Mouse (Mus musculus) thymus, postnatal 14 days (tissue): ENCODE results near the gene Lrrc75a.

Experiments
- DNase-seq: peaks from one replicate; pipeline ENCODE4 v3.0.0; 2021

Lrrc75a gene

DNA sequence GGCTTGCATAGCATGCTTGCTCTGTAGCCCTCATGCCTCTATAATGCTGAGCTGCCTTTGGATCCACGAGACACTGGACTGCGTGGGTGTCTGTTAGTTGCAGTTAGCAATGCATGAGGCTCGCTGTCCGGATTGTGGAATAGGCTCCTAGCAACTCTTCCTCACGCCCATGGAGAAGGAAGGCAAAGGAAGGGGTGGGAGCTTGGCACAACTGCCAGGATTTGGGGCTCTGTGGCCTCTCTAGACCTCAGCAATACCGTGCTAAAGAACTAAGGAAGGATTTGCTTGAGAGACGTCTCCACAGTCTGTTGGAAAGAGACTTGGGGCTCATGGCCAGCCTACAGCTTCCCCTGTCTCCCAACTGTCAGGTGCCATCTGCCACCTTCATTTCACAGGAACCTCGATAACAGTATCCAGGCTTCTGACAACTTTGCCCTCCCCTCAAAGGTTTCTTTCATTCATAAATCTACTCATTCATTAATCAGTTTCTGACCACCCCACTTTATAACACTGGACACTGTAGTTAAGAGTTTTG lies 33.4 kb downstream of the Lrrc75a start:
- DNase-seq, result no peak

DNA sequence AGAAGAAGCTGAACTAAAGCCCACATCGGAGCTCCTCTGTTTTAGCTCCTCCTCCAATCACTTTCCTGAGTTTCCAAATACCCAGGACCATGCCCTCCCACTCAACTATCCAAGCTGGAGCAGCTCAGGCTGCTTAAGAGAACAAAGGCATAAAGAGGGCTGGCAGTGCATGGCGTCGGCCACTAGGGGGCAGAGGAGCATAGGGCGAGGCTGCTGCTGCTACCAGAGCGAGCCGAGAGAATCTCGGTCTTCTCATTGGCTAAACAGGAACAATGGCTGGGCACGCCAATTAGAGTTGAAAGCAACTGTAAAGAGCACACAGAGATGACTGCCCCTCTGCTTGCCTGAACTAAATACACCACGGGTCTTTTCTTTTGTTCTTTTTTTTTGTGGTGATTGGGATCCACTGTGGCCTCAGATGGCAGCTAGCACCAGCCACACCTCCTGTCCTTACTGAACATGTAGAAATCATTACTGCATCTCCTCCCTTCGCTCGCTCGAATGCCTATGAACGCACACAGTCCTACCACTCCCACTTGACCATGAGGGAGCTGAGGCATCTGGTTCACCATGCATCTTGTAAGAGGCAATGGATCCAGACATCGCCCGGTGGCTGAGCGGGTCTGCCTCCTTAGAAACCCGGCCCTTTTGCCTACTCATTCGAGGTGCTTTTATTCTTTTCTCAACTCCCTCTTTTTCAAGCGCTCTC lies 34.5 kb downstream of the Lrrc75a start:
- DNase-seq, result peak; percentile 93

DNA sequence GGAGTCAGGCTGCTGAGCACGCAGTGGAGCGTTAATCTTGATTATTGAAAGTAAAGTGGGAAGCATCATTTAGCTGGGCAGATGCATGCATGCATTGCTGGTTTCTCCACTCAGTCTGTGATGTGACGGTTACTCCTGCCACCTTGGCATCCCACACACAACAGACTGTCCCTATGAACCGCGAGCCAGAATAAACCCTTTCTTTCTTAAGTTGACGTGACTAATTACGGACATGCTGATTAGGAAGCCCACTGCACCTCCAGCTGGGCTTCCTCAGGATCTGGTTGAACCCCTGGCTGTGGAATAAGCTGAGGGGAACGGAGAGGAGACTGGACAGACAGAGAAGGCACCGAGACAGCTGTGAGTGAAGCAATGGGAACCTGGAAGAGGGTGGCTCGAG lies 35.7 kb downstream of the Lrrc75a start:
- DNase-seq, result no peak

DNA sequence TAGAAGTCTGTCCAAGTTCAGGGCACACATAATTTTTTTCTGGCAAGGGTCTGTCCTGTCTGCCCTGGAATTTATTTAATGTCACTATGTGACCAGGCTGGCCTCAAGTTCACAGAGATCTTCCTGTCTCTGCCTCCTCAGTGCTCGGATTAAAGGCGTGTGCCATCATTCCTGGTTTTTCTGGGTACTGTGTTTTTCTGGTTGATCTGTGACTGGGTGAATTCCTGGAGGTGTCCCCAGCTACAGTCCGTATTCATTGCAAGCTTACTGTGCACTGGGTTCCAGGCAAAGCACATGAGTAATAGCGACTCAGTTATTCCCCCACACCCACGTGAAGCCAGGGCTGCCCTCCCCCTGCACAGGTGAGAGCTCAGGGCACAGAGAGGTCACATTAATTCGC lies 38.0 kb downstream of the Lrrc75a start:
- no peak for DNase-seq

DNA sequence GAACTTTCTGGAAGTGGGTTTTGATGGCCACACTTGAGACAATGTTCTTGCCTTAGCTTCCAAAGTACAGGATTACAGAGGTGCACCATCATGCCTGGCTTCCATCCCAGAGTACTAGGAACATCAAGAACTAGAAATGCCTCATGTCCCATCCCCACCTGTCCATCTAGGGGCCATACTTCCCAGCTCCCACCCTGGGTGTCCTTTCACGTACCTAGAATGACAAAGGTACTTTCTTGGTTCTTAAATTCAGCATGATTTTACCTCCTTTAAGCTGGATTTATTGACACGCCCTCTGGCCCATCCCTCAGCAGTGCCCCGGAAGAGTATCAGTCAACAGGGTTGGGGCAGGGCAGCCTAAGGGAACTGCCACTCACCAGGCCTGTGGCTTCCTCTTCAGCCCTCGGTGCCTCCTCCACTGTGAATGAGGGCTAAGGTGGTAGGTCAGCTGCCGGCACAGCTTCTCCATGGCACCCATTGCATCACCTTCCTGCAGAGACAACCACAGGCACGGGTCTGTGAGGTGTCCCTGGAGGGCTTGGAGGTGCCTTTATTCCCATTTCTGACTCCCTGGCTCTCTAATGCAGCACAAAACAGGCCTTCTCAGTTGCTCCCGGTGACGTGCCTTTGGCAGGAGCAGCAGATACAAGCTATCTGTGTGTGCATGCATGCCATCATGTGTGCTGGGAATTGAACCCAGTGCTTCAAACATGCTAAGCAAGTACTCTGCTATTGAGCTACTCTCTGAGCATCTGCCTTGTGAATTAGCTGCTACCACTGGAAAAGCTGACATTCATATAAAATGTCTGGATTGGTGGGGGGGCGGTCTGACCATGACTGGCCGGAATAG lies 39.3 kb downstream of the Lrrc75a start:
- no peak for DNase-seq

DNA sequence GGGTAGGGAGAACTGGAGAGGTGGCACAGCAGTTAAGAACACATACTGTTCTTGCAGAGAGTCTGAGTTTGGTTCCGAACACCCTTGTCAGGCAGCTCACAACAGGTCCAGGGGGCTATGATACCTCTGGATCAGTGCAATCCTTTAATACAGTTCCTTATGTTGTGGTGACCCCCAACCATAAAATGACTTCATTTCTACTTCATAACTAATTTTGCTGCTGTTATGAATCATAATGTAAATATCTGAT lies 40.4 kb downstream of the Lrrc75a start:
- no peak for DNase-seq

DNA sequence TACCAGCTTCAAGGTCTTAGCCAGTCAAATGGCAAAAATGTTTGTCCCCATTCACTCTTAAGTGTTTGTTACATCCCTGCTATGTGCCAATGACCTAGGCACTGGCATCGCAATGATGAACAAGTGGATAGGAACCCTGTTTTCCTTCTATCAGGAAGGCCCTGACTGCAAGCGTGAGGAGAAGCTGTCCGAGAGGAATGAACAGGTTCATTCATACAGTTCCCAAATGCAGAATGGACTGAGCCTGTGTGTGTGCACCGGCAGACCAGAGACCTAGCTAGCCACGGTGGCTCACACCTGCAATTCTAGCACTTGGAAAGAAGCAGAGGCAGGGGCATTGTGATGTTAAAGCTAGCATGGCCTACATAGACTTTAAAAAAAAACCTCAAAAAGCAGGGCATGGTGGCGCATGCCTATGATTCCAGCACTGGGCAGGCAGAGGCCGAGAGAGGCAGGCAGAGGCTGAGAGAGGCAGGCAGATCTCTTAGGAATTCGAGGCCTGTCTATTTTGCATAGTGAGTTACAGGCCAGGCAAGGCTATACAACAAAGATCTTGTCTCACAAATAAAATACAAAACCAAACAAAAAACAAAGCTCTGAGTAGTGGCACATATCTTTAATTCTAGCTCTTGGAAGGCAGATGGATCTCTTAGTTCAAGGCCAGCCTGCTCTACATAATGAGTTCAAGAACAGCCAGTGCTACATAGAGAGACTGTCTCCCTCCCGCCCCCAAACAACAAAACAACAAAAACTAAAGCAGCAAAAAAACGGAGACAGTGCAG lies 41.0 kb downstream of the Lrrc75a start:
- no peak for DNase-seq

DNA sequence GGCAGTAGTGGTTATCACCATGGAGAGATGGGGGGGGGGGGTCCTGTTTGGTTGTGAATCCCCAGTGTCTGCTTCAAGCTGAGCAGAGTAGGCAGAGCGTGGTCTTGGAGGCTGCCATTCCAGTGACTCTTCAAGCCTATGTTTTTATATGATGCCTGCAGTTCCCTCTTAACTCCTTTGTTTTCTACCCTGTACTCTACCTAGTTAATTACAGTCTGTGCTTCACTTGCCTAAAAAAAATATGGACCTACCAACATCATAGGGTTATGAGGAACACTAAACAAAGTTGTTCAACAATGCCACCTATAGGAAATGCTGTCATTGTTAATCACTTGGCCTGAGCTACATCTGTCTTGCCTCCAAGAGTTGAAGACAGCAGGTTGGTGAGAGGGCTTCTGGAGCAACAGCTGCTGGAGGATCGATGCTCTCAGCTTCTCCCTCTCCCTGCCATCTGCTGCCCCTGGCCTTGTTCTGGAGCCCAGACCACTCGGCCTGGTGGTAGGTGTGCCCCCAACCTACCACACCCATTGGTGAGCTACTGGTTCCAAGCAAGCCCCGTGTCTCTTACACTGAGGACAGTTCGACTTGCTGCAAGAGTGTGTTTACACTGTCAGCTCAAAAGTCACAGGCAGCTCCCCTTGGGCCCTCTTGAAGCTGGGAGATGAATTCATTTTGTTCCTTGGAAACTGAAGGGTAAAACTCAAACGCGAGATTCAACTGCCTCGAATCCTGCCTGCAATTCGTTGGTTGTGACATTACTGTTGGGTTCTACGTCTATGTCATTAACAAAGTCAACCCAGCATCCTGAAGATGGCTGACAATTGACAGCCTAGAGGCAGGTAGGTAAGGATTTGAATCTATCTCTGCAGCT lies 41.8 kb downstream of the Lrrc75a start:
- no peak for DNase-seq

DNA sequence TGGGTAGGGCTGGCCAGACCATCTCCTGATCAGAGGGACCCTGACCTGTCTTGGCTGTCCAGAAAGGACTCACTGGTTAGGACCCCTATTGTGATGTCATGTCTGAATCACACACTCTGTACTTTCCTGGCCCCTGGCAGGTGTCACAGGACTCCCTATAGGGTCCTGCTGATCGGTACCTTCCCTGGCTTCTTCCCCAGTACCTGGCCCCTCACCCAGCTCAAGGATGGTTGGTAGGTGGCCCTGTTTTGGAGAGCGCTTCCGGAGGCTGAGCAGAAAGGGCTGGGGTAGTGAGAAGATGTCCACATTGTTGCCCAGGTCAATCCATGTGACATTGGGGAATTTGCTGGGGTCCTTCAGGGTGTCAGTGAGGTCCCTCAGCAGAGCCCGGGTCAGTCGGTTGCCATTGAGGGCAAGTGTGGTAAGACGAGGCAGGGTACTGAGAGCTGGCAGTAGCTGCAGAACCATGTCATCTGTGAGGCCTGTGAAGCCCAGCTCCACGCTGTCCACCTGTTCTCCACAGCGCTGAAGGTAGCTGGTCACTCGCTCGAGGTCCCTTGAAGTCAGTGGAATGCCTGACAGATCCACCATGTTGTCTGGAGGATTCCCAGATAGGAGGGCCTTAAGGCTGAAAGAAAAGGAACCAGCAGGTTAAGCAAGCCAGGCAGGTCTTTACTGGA lies 42.6 kb downstream of the Lrrc75a start:
- DNase-seq, result no peak

DNA sequence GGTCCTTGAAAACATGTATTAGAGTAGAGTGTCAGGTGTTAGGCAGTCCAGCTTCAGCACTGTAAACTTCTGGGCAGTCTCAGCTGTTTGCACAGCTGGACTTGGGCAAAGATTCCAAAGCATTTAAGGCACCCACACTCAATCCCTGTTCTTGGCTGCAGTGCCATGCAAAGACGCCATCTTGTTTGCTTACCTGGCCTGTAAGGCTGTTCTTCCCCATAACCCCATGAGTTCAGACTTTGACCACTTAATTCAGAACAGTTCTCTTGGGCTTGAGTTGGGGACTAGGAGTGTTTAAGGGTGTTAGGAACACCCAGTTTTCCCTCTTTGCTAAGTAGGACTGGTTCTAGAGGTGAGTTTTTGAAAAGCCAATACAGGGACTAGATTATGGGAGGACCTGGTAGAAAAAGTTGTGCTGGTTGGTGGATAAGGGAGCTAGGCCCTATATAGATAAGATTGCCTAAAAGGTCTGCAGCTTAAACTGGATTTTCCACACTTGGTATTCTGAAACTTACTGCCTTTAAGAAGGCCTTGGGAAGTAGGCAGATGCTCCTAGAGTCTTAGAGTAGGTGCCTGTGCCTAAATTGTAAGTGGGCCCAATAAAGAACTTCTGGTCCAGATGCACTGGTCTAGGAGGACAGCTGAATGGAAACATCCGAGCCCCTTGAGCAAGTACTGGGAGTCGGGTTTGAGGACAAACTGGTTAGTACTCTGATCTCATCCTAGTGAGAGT lies 43.3 kb downstream of the Lrrc75a start:
- DNase-seq, result no peak

DNA sequence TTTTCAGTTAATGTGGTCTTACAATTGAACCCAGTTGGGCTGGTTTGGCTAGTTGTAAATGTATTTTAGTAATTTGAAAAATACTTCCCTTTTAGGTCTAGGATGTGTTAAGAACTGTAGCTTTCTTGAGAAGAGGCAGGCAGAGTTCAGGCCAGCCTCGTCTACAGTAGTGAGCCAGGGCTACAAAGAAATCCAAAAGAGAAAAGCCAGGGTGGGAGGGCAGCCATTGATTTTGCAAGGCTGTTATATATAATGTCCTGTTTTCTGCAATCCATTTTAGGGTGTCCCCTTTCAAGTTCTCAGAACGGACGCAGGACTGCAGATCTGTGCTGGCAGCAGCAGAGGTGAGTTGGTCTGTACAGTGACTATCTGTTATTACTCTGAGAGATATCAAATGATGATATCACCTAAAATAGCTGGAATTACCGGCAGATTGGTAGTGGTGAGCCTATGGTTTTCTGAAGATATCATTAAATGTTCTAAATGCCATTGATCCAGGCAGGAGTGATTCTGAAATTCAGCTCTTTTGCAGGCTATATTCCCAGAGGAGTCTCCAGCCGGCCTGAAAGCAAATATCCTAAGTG lies 44.1 kb downstream of the Lrrc75a start:
- no peak for DNase-seq

DNA sequence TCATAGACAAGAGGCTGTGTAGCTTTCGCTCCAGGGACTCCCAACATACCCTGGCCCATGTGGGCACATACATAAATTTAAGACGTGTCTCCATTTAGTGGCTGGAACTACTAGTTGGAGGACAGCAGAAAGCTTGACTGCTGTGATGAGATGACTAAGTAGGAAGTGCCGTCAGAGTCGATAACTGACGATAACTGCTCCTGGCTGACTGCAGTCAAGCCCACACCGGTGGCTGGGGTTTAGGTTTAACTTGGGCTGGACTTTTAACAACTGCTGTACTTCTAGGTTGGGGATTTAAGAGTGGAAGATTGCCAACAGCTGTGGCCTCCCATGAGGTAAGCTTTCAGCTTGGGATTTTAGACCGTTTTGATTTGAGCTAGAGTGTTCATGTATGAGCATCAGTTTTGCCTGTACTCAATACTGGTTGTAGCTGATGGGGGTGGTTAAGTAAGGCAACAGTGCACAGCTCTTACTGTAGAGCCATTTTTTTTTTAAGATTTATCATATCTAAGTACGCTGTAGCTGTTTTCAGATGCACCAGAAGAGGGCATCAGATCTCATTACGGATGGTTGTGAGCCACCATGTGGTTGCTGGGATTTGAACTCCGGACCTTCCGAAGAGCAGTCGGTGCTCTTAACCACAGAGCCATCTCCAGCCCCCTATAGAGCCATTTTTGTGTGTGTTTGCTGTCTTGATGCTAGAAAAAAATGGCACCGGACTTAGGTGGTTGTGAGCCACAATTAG lies 44.8 kb downstream of the Lrrc75a start:
- DNase-seq, result peak; percentile 33

DNA sequence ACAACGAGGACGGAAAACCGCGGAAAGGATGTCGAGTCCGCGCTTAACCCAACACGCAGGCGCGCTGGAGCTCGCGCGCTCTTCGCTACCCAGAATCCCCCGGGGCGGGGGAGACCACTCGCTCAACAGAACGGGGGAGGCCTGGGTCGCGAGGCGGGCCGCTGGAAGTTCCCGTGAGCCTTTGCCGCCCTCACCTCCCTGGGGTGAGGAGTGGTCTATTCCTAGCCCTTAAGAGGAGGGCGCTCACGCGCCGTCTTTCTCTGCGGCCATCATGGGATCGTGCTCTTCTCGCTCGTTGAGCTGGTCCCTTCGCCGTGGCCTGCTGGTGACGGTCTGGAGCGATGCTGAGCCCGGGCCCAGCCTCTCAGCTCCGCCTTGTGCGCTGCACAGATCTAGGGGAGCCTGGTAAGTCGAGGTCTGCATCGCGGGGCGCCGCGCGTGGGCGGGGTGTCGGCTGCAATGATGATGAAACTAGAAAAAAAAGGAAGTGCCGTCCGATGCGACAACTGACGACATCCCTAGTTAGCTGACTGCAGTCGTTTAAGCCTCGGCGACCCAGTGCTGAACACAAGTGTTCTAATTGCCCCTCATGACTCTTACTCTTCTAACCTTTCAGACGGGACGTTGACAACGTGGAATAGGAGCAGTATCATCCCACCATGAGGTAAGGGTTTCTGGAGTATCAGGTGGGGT lies 45.6 kb downstream of the Lrrc75a start:
- peak; percentile 99 for DNase-seq

DNA sequence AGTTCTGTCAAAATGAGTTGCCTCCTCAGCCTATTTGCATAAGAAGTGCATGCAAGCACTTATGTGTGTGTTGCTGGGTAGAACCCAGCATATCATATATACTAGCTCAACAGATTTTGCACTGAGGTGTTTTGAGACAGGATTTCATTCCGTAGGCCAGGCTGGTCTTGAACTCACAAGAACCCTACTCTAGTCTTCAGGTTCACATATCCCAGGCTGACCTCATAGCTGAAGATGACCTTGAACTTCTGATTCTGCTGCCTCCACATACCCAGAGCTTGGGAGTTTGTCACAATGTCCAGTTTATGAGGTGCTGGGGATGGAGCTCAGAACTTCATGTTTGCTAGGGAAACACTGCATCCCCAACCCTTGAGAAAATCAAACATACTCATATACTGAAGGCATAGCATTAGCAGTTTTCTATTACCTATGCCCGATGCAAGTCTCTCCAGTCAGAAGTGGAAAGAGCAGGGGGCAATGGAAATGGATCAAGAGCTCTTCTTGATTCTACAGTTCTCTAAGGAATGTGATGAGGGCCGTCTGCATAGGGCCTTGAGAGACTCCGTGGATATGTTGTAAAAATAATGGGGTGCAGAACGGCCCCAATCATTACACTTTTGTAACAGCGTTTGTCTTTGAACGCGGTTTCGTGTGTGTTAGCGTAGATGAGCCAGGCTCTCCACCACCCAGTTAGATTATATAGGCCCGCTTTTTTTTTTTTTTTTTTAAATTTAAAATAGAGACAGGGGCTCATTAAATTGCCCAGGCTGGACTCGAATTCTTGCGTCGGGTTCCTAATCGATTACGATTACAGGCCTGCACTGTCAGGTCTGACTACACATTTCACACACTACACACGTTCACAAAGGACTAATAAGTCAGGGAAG lies 46.3 kb downstream of the Lrrc75a start:
- DNase-seq, result no peak

DNA sequence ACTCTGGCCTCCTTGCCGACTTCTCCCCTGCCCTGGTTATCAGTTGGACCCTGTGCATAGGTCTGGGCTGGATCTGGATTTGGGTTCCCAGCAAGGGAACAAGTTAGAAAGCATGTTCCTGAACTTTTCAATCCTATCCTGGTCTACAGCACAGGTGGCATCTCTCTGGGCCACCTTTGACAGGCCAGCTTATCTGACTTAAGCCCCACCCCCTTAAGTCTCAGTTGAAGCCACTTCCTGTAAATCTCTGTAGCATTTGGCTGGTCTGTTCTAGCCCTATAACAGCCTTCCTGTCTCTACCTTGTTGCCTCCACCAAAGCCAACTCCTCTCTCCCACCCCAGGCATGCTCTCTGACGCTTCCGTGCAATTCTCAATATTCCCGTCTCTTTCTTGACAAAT lies 49.8 kb downstream of the Lrrc75a start:
- DNase-seq, result no peak

DNA sequence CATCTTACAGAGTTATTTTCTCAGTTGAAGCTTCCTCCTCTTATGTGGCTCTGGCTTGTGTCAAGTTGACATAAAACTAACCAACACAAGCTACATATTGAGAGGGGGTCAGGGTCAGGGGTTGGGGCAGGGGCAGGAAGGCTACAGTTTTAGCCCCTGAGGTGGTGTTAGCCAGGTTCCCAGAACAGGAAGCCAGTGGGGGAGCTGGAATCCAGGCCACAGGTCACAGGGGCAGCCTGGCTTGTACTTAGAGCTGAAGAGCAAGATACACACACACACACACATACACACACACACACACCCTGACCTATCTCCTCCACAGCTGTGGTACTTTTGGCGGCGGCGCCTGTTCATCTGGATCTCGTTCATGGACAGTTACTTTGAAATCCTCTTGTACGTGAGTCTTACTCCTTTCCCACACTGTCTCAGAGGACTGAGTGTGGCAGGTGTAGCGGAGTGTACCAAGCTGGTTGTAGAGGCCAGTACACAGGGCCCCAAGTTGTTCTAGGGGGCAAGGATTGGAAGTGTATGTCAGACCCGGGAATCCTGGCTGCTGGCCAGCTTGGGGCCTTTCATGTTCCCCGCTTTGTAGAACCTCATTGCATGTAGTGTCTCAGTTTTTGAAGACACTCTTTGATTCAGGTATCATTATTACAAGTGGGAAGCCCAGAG lies 56.3 kb downstream of the Lrrc75a start:
- no peak for DNase-seq

DNA sequence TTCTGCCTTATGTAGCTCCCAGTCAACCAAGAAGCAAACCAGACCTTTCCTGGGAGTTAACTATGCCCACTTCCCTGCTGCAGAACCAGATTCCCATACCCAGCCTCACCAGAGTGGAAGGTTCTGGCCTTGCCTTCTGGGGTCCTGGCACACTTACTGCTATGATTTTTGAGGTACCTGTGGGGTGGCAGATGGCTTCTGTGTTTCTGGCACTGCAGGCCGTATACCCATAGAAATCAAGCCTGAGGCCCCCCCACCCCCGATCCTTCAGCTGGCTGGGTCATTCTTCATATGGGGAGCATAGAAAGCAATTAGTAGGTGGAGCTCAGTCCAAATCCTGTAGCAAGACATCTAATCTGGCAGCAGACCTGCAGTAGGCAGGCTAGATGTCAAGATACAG lies 57.3 kb downstream of the Lrrc75a start:
- DNase-seq, result no peak

DNA sequence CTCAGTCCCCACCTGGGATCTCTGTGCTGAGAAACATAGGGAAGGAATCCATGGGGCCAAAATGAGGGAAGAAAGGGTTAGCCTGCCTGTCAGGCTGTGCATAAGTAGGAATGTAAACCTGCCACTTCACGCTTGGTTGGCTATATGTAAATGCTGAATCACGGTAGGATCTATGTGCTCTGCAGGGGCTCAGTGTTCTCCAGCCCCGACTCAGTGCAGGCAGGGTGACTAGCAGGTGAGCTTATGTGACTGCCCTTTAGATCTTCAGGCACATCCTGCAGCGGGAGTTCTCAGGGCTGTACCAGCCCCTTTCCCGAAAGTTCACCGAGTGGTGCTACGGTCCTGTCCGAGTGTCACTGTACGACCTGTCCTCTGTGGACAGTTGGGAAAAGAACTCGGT lies 58.9 kb downstream of the Lrrc75a start:
- DNase-seq, result no peak
